Mouse (Mus musculus) hindbrain, postnatal 0 days (tissue): Measurements from ENCODE around the gene Pbx4. TPM values are rescaled to one million over a fixed set of nuclear protein-coding genes. Genes with fewer than 3 reads are reported as not detected.

Source experiments
- ATAC-seq: fragments of 200-750 bp; cut with Nextera tagmentation; 2 replicates; pipeline ENCODE4 v1.8.0; 2017; ENCODE audit warnings: mild to moderate bottlenecking, moderate TSS enrichment, moderate library complexity
- DNase-seq: peaks from one replicate; pipeline ENCODE4 v3.0.0-alpha.2; 2015; ENCODE audit warnings: low spot score
- H3K27ac ChIP-seq: fragments of 300-500 bp; sonication (generic); 2 replicates; pipeline ENCODE4 v1.5.1; 2014; ENCODE audit warnings: mild to moderate bottlenecking
- H3K27me3 ChIP-seq: fragments of 300-500 bp; sonication (generic); 2 replicates; pipeline ENCODE4 v1.6.1; 2014; ENCODE audit warnings: low read length, mixed read lengths; ENCODE audit not compliant: insufficient read depth
- H3K36me3 ChIP-seq: fragments of 300-500 bp; sonication (generic); 2 replicates; pipeline ENCODE4 v1.6.1; 2014; ENCODE audit warnings: low read length, mixed read lengths; ENCODE audit not compliant: insufficient read depth
- H3K4me1 ChIP-seq: fragments of 300-500 bp; sonication (generic); 2 replicates; pipeline ENCODE4 v1.6.1; 2014; ENCODE audit warnings: antibody characterized with exemption, low read length, mixed read lengths; ENCODE audit not compliant: insufficient read depth
- H3K4me2 ChIP-seq: fragments of 300-500 bp; sonication (generic); 2 replicates; pipeline ENCODE4 v1.6.1; 2014; ENCODE audit warnings: low read depth, mild to moderate bottlenecking, low read length, moderate library complexity, mixed read lengths
- H3K4me3 ChIP-seq: fragments of 300-500 bp; sonication (generic); 2 replicates; pipeline ENCODE4 v1.5.1; 2014; ENCODE audit warnings: low read length
- H3K9ac ChIP-seq: fragments of 300-500 bp; sonication (generic); replicated peaks from 2 replicates; pipeline ENCODE4 v1.6.1; 2014; ENCODE audit warnings: mild to moderate bottlenecking, low read length, moderate library complexity, mixed read lengths
- H3K9me3 ChIP-seq: fragments of 300-500 bp; sonication (generic); 2 replicates; pipeline ENCODE4 v1.6.1; 2016; ENCODE audit warnings: low read length, mixed read lengths
- CTCF ChIP-seq: IDR thresholded peaks from 2 replicates; pipeline ENCODE4 v1.5.1; 2016; ENCODE audit warnings: antibody characterized with exemption, control low read depth, low read depth
- WGBS: fragments of 180-500 bp; shearing (Covaris S2); extraction: QIAGEN DNeasy Blood & Tissue Kit; methylation state at CpG from one replicate; pipeline ENCODE4 v1.1.7; 2014; 5-methylcytosine and 5-hydroxymethylcytosine counted together
- polyA plus RNA-seq: library from polyadenylated mRNA; unstranded; fragments of >200 nt; fragmentation: Nextera tagmentation; extraction: Ambion mirVana; gene quantifications from 2 replicates; pipeline ENCODE4 v1.2.1, GENCODE M21; 2015
- total RNA-seq: library from RNA; depleted of rRNA; stranded (reverse); fragments of >200 nt; gene quantifications from 2 replicates; pipeline ENCODE4 v1.2.3, GENCODE M21; 2014

Gene Pbx4
- total and polyA plus RNA-seq, 2 experiments from 2014 or later, result 81.9 to 86.4 TPM

- Histone ChIP-seq H3K36me3 (no peaks in the 10 kb centered on the region), H3K27me3 (no peaks in the 10 kb centered on the region), H3K9me3 (no peaks in the 10 kb centered on the region), H3K27ac (peak overlapping the region; percentile 95), H3K4me3 (peak overlapping the region; percentile 76), H3K4me2 (peak overlapping the region; percentile 74), H3K4me1 (peaks cover 16% of the 10 kb centered on the region), H3K9ac (peak overlapping the region; percentile 73)
- 2% methylated on average over 41 of the region's 41 CpGs for WGBS
- peak; percentile 79 for TF ChIP-seq CTCF
- DNase-seq (peak; percentile 97), ATAC-seq (peak; percentile 81)
Observed at GRCm38 (mm10) chr8:69901484-69902162, 69.3 kb downstream of the Pbx4 start.

DNA sequence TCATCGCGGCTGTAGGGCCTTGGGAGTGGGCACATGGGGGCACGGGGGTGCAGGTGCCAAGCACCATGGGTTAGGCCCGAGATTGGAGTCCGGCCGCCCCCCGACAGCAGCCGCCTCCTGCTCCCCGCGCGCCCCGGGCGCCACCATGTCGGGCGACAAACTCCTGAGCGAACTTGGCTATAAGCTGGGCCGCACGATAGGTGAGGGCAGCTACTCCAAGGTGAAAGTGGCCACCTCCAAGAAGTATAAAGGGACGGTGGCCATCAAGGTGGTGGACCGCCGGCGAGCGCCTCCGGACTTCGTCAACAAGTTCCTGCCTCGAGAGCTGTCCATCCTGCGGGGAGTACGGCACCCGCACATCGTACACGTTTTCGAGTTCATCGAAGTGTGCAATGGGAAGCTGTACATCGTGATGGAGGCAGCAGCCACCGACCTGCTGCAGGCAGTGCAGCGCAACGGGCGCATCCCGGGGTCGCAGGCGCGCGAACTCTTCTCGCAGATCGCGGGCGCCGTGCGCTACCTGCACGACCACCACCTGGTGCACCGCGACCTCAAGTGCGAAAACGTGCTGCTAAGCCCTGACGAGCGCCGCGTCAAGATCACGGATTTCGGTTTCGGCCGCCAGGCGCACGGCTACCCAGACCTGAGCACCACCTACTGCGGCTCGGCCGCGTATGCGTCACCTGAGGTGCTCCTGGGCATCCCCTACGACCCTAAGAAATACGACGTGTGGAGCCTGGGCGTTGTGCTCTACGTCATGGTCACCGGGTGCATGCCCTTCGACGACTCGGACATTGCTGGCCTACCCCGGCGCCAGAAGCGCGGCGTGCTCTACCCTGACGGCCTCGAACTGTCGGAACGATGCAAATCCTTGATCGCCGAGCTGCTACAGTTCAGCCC lies 70.1 kb downstream of the Pbx4 start, which contains the start of the genes Tssk6, Ndufa13 and Yjefn3:
TSS of gene Tssk6 (plus strand) at position 22 of the 900 bp plus-strand sequence.
TSS of gene Ndufa13 (minus strand) at position 396 of the 900 bp plus-strand sequence.
TSS of gene Yjefn3 (minus strand) at position 550 of the 900 bp plus-strand sequence.
- Histone ChIP-seq H3K36me3 (no peaks in the 10 kb centered on the region), H3K4me3 (peak within 1 kb of the TSS; percentile 76), H3K9ac (peak within 1 kb of the TSS; percentile 73), H3K27me3 (no peaks in the 10 kb centered on the region), H3K27ac (peak within 1 kb of the TSS; percentile 95), H3K4me2 (peak within 1 kb of the TSS; percentile 74), H3K9me3 (no peaks in the 10 kb centered on the region), H3K4me1 (peaks cover 16% of the 10 kb centered on the region)
- DNase-seq, result no peak
- peak; percentile 38; the same call in 1 of the 2 replicates for TF ChIP-seq CTCF
- 6% methylated on average over 89 of the region's 89 CpGs for WGBS
- ATAC-seq, result peak; percentile 66

DNA sequence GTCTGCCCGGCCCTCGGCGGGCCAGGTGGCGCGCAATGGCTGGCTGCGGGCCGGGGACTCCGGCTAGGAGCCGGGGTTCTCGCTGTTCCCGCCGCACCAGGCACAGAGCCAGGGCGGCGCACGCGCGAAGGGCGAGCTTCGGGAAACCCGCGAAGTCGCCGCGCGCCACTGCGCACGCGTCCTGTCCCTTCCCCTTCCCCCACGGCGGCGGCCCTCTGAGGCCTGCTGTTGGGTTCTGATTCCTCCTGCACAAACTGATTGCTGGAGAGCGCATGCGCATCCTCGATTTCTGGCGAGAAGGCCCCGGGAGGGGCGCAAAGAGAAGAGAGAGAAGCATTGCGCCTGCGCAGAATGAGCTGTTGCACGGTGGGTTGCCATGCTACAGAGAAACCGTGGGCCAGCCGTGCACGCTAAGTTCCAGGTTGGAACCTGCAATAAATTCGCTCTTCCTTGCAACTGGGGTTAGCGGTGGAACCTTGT lies 70.8 kb downstream of the Pbx4 start:
- H3K36me3 ChIP-seq, result 0 out of 2 replicates have a peak, but pooled peaks cover 4% of the 10 kb centered on the region
- no peak for TF ChIP-seq CTCF
- peak overlapping the region; percentile 76 for H3K4me3 ChIP-seq
- peak overlapping the region; percentile 74 for H3K4me2 ChIP-seq
- whole genome bisulfite sequencing, result under 1% methylated on average over 41 of the region's 45 CpGs
- H3K27ac ChIP-seq, result peak overlapping the region; percentile 95
- ATAC-seq, result peak; percentile 91
- peak; percentile 100 for DNase-seq
- peak overlapping the region; percentile 68 for H3K9ac ChIP-seq
- peaks cover 16% of the 10 kb centered on the region for H3K4me1 ChIP-seq
- H3K9me3 ChIP-seq, result no peaks in the 10 kb centered on the region
- no peaks in the 10 kb centered on the region for H3K27me3 ChIP-seq

GRCm38 (mm10) chr8:69904096-69904495 lies 71.8 kb downstream of the Pbx4 start:
- peak overlapping the region; percentile 74; the same call in 1 of the 2 replicates for H3K4me2 ChIP-seq
- H3K27ac ChIP-seq, result 0 out of 2 replicates have a peak overlapping the region, but pooled peaks have one; percentile 95
- H3K4me3 ChIP-seq, result no peak overlapping the region
- no peaks in the 10 kb centered on the region for H3K27me3 ChIP-seq
- DNase-seq (no peak), ATAC-seq (no peak)
- peaks cover 8% of the 10 kb centered on the region; the same call in 1 of the 2 replicates for H3K36me3 ChIP-seq
- H3K9me3 ChIP-seq, result no peaks in the 10 kb centered on the region
- H3K4me1 ChIP-seq, result peaks cover 16% of the 10 kb centered on the region
- 74% methylated on average over 8 of the region's 8 CpGs for WGBS
- no peak overlapping the region for H3K9ac ChIP-seq
- TF ChIP-seq CTCF, result no peak

- no peak overlapping the region for H3K9ac ChIP-seq
- TF ChIP-seq CTCF, result no peak
- H3K36me3 ChIP-seq, result peaks cover 28% of the 10 kb centered on the region; the same call in 1 of the 2 replicates
- H3K9me3 ChIP-seq, result no peaks in the 10 kb centered on the region
- H3K27ac ChIP-seq, result no peak overlapping the region
- H3K4me1 ChIP-seq, result peaks cover 8% of the 10 kb centered on the region; the same call in 1 of the 2 replicates
- 91% methylated on average over 2 of the region's 2 CpGs for WGBS
- H3K4me3 ChIP-seq, result no peak overlapping the region
- ATAC-seq (no peak), DNase-seq (no peak)
- no peak overlapping the region for H3K4me2 ChIP-seq
- H3K27me3 ChIP-seq, result no peaks in the 10 kb centered on the region
Observed at GRCm38 (mm10) chr8:69906260-69906659, 74.0 kb downstream of the Pbx4 start.

DNA sequence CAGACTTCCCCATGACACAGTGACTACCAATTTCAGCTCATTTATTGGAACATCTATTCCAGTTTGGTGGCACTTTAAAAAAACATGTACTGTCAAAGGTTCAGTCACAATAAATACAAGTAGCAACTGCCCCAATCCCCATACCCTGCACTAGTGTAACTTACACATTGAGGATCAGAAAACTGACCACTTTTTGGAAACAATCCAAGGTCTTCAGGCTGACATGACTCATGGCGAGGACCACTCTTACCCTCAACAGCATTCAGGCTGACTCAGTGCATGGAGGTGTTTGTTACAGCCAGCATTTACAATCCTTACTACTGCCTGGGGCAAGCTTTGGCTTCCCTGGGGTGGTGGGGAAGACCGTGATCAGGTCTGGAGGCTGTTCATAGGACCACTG lies 74.8 kb downstream of the Pbx4 start:
- ATAC-seq (no peak), DNase-seq (no peak)
- Histone ChIP-seq H3K36me3 (peaks cover 35% of the 10 kb centered on the region; the same call in 1 of the 2 replicates), H3K4me3 (no peak overlapping the region), H3K4me2 (no peak overlapping the region), H3K27me3 (no peaks in the 10 kb centered on the region), H3K4me1 (peaks cover 8% of the 10 kb centered on the region; the same call in 1 of the 2 replicates), H3K27ac (no peak overlapping the region), H3K9me3 (no peaks in the 10 kb centered on the region), H3K9ac (no peak overlapping the region)
- WGBS, result 89% methylated on average over 2 of the region's 2 CpGs
- no peak for TF ChIP-seq CTCF
